Mouse (Mus musculus): Measurements from ENCODE around the gene Syt14. TPM values are rescaled to one million over a fixed set of nuclear protein-coding genes. Genes with fewer than 3 reads are reported as not detected.

Gene Syt14
- polyA plus RNA-seq, 2 experiments, result 2.2 to 2.9 TPM

DNA sequence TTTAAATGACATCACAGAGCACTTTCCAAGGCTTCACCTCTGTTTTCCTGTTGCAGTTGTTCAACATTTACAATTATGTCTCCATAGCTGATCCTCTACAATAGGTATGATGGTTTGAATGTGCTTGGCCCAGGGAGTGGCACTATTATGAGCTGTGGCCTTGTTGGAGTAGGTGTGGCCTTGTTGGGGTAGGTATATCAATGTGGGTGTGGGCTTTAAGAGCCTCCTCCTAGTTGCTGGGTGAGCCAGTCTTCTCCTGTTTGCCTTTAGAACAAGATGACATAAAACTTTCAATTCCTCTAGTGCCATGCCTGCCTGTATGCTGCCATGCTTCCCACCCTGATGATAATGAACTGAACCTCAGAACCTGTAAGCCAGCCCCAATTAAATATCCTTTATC is 42.1 kb downstream of the Syt14 start:
- no peak overlapping the region for H3K4me3 ChIP-seq (replicated peaks; ENCODE audit: low read length)
- H3K9me3 ChIP-seq (ENCODE audit: control insufficient read depth, low read length), result no peaks in the 10 kb centered on the region
- H3K27ac ChIP-seq (replicated peaks; ENCODE audit: low read depth, low read length), result no peak overlapping the region
- H3K4me2 ChIP-seq (replicated peaks; ENCODE audit: low read depth, low read length, severe bottlenecking), result no peak overlapping the region
- ATAC-seq (ENCODE audit: low FRiP score, low read depth), result no peak
- no peak overlapping the region for H3K9ac ChIP-seq (ENCODE audit: low read depth, low read length, severe bottlenecking)
- no peaks in the 10 kb centered on the region for H3K36me3 ChIP-seq (ENCODE audit: control insufficient read depth, insufficient read depth, low read length)
- H3K4me1 ChIP-seq (ENCODE audit: control insufficient read depth, insufficient read depth, low read length), result no peaks in the 10 kb centered on the region
- DNase-seq (ENCODE audit: low spot score), result no peak
- TF ChIP-seq POLR2A (IDR thresholded peaks at IDR 0.05; ENCODE audit: borderline replicate concordance, extremely low read depth, insufficient read depth, insufficient read length), result no peak
- H3K27me3 ChIP-seq (ENCODE audit: control insufficient read depth, insufficient read depth, low read length), result no peaks in the 10 kb centered on the region

GRCm38 (mm10) chr1:192987203-192987602 is 48.4 kb downstream of the Syt14 start:
- no peak for TF ChIP-seq POLR2A (IDR thresholded peaks at IDR 0.05; ENCODE audit: borderline replicate concordance, extremely low read depth, insufficient read depth, insufficient read length)
- Histone ChIP-seq H3K4me1 (ENCODE audit: control insufficient read depth, insufficient read depth, low read length) (no peaks in the 10 kb centered on the region), H3K36me3 (ENCODE audit: control insufficient read depth, insufficient read depth, low read length) (no peaks in the 10 kb centered on the region), H3K9ac (ENCODE audit: low read depth, low read length, severe bottlenecking) (no peak overlapping the region), H3K27me3 (ENCODE audit: control insufficient read depth, insufficient read depth, low read length) (no peaks in the 10 kb centered on the region), H3K9me3 (ENCODE audit: control insufficient read depth, low read length) (no peaks in the 10 kb centered on the region), H3K27ac (replicated peaks; ENCODE audit: low read depth, low read length) (no peak overlapping the region), H3K4me2 (replicated peaks; ENCODE audit: low read depth, low read length, severe bottlenecking) (no peak overlapping the region), H3K4me3 (replicated peaks; ENCODE audit: low read length) (no peak overlapping the region)
- WGBS, result 89% methylated on average over 3 of the region's 3 CpGs
- DNase-seq (ENCODE audit: low spot score), result no peak
- no peak for ATAC-seq (ENCODE audit: low FRiP score, low read depth)

DNA sequence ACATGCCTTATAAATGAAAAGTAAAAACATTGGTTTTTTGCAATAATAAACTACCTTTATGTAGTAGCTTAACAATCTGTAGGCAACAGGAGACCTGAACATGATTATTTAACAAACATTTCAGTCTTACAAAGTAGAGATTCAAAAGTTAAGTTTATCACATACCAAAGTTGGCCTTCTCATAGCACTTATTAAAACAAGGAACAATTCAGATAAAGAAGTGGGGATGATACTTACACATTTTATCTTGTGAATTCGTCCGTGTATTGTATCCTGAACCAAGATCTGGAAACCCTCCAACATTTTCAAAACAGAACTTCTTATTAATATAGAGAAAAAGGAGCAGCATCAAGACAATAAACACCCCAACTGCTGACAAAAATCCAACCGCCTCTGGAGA is 49.1 kb downstream of the Syt14 start:
- Histone ChIP-seq H3K9me3 (ENCODE audit: control insufficient read depth, low read length) (no peaks in the 10 kb centered on the region), H3K27ac (replicated peaks; ENCODE audit: low read depth, low read length) (no peak overlapping the region), H3K4me2 (replicated peaks; ENCODE audit: low read depth, low read length, severe bottlenecking) (no peak overlapping the region), H3K36me3 (ENCODE audit: control insufficient read depth, insufficient read depth, low read length) (no peaks in the 10 kb centered on the region), H3K4me3 (replicated peaks; ENCODE audit: low read length) (no peak overlapping the region), H3K4me1 (ENCODE audit: control insufficient read depth, insufficient read depth, low read length) (no peaks in the 10 kb centered on the region), H3K9ac (ENCODE audit: low read depth, low read length, severe bottlenecking) (no peak overlapping the region), H3K27me3 (ENCODE audit: control insufficient read depth, insufficient read depth, low read length) (no peaks in the 10 kb centered on the region)
- DNase-seq (ENCODE audit: low spot score), result no peak
- no peak for ATAC-seq (ENCODE audit: low FRiP score, low read depth)
- no peak for TF ChIP-seq POLR2A (IDR thresholded peaks at IDR 0.05; ENCODE audit: borderline replicate concordance, extremely low read depth, insufficient read depth, insufficient read length)
- 87% methylated on average over 3 of the region's 3 CpGs for WGBS

- DNase-seq (ENCODE audit: low spot score), result no peak
- H3K4me2 ChIP-seq (replicated peaks; ENCODE audit: low read depth, low read length, severe bottlenecking), result no peak overlapping the region
- ATAC-seq (ENCODE audit: low FRiP score, low read depth), result no peak
- TF ChIP-seq POLR2A (IDR thresholded peaks at IDR 0.05; ENCODE audit: borderline replicate concordance, extremely low read depth, insufficient read depth, insufficient read length), result no peak
- 81% methylated on average over 4 of the region's 4 CpGs for WGBS
- no peak overlapping the region for H3K9ac ChIP-seq (ENCODE audit: low read depth, low read length, severe bottlenecking)
- no peaks in the 10 kb centered on the region for H3K27me3 ChIP-seq (ENCODE audit: control insufficient read depth, insufficient read depth, low read length)
- no peaks in the 10 kb centered on the region for H3K9me3 ChIP-seq (ENCODE audit: control insufficient read depth, low read length)
- no peak overlapping the region for H3K4me3 ChIP-seq (replicated peaks; ENCODE audit: low read length)
- H3K4me1 ChIP-seq (ENCODE audit: control insufficient read depth, insufficient read depth, low read length), result no peaks in the 10 kb centered on the region
- H3K36me3 ChIP-seq (ENCODE audit: control insufficient read depth, insufficient read depth, low read length), result no peaks in the 10 kb centered on the region; the same call in 1 of the 2 replicates
- no peak overlapping the region for H3K27ac ChIP-seq (replicated peaks; ENCODE audit: low read depth, low read length)
These were observed 51.2 kb downstream of the Syt14 start for GRCm38 (mm10) chr1:192984333-192984732.

DNA sequence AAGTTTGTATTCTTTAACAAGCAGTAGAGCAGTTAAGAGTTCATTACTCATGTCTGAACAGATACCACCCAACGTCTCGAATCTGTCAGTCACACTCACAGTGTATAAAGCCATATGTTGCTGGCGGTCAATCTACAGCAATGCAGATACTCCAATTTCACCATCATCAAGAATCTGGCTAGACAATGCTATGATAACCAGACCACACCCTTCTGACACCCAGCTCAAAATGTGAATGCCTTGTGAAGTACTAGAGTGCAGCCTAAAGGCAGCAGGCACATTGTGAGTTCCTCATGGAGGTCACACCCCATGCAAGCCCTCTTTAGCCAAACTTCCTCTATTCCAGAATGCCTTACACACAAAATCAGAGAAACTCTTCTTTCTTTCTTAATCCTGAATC is 53.9 kb downstream of the Syt14 start:
- no peaks in the 10 kb centered on the region for H3K9me3 ChIP-seq (ENCODE audit: control insufficient read depth, low read length)
- H3K4me3 ChIP-seq (replicated peaks; ENCODE audit: low read length), result no peak overlapping the region
- H3K36me3 ChIP-seq (ENCODE audit: control insufficient read depth, insufficient read depth, low read length), result no peaks in the 10 kb centered on the region; the same call in 1 of the 2 replicates
- no peak for TF ChIP-seq POLR2A (IDR thresholded peaks at IDR 0.05; ENCODE audit: borderline replicate concordance, extremely low read depth, insufficient read depth, insufficient read length)
- no peaks in the 10 kb centered on the region for H3K27me3 ChIP-seq (ENCODE audit: control insufficient read depth, insufficient read depth, low read length)
- no peak for ATAC-seq (ENCODE audit: low FRiP score, low read depth)
- no peak overlapping the region for H3K27ac ChIP-seq (replicated peaks; ENCODE audit: low read depth, low read length)
- WGBS, result 84% methylated on average over 3 of the region's 3 CpGs
- DNase-seq (ENCODE audit: low spot score), result no peak
- H3K4me2 ChIP-seq (replicated peaks; ENCODE audit: low read depth, low read length, severe bottlenecking), result no peak overlapping the region
- H3K4me1 ChIP-seq (ENCODE audit: control insufficient read depth, insufficient read depth, low read length), result no peaks in the 10 kb centered on the region
- H3K9ac ChIP-seq (ENCODE audit: low read depth, low read length, severe bottlenecking), result no peak overlapping the region

GRCm38 (mm10) chr1:192981120-192981519 is 54.5 kb downstream of the Syt14 start:
- ATAC-seq (ENCODE audit: low FRiP score, low read depth), result no peak

More at GRCm38 (mm10) chr1:192981120-192981519, 54.5 kb downstream of the Syt14 start:
- TF ChIP-seq POLR2A (IDR thresholded peaks at IDR 0.05; ENCODE audit: borderline replicate concordance, extremely low read depth, insufficient read depth, insufficient read length), result no peak
- no peaks in the 10 kb centered on the region; the same call in 1 of the 2 replicates for H3K36me3 ChIP-seq (ENCODE audit: control insufficient read depth, insufficient read depth, low read length)
- no peak overlapping the region for H3K27ac ChIP-seq (replicated peaks; ENCODE audit: low read depth, low read length)
- H3K9me3 ChIP-seq (ENCODE audit: control insufficient read depth, low read length), result no peaks in the 10 kb centered on the region
- no peak overlapping the region for H3K4me3 ChIP-seq (replicated peaks; ENCODE audit: low read length)
- WGBS, result 73% methylated on average over 1 of the region's 1 CpGs
- no peak for DNase-seq (ENCODE audit: low spot score)
- no peaks in the 10 kb centered on the region for H3K4me1 ChIP-seq (ENCODE audit: control insufficient read depth, insufficient read depth, low read length)
- H3K4me2 ChIP-seq (replicated peaks; ENCODE audit: low read depth, low read length, severe bottlenecking), result no peak overlapping the region
- H3K27me3 ChIP-seq (ENCODE audit: control insufficient read depth, insufficient read depth, low read length), result no peaks in the 10 kb centered on the region
- H3K9ac ChIP-seq (ENCODE audit: low read depth, low read length, severe bottlenecking), result no peak overlapping the region

Data from limb, embryonic 14.5 days (tissue).